Mouse (Mus musculus): ENCODE measurements at regions not wholly inside any gene's neighbourhood (a gene's known extent, or its start where the extent isn't known, plus 50 kb on each side); places are given as distances from the start of the nearest gene placed in this dataset.
"Not testable (repeated sequence)": the region's sequence is repeated elsewhere in the genome, so short reads cannot be mapped to it uniquely, and the experiment has no call there.

DNA sequence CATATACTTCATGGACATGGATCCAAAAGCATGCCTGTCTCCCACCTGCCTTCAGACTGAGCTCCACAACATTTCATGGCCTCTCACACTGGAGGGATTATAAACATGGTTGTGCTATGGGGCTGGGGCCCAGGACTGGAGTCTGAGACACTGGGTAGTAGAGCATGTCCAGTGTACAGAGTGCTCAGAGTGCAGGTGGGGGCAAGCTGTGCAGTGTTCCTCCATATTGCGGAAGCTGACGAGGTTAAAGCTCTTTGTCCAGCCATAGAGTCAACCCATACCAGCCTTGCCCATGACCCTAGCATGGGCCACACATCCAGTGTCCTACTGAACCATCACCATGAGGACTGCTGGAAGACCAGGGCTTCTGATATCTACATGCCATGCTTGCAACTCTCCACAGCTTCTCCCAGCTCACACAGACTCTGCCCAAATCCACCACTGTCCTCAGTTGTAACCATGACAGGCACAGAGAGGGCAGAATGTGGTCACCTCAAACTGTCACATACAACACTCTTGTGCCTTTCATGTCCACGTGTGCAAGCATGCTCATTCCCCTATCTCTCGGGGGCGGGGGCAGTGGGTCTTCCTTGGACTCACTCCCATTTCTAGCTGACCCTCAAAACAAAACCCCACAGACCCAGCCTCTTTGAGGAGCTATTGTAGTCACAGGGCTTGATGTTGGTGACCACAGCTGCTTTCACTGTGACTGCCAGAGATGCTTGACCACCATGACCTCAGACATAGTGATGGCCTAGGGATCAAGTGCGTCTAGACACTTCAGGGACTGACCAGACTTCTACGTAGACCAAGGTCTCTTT lies 55.9 kb downstream of the Tmem121 start:
- DNase-seq (ENCODE audit: low read depth): no peak

DNA sequence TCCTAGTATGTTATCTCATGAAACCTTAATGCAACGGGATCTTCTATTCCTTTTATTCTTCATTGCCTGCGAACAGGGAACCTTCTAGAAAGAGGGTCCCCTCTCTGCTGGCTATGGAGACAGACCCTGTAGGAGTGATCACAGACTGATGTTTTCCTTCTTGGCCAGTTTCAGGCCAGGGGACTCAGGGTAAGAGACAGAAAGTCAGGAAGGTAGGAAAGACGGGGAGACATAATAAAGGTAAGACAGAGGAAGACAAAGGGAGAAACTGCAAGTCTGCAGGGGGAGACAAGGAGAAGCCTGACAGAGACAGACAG lies 56.4 kb downstream of the Tmem121 start:
- DNase-seq (ENCODE audit: low read depth): no peak

GRCm38 (mm10) chr12:113244685-113245084 lies 59.0 kb downstream of the Tmem121 start:
- DNase-seq (ENCODE audit: low read depth): no peak

- DNase-seq (ENCODE audit: low read depth): not testable (repeated sequence)
These were observed 68.0 kb downstream of the Tmem121 start for GRCm38 (mm10) chr12:113253446-113254424.

- DNase-seq (ENCODE audit: low read depth): no peak
These were observed 69.6 kb downstream of the Tmem121 start for GRCm38 (mm10) chr12:113255331-113255730.

- no peak for DNase-seq (ENCODE audit: low read depth)
These were observed 70.9 kb downstream of the Tmem121 start for GRCm38 (mm10) chr12:113256628-113257027.

DNA sequence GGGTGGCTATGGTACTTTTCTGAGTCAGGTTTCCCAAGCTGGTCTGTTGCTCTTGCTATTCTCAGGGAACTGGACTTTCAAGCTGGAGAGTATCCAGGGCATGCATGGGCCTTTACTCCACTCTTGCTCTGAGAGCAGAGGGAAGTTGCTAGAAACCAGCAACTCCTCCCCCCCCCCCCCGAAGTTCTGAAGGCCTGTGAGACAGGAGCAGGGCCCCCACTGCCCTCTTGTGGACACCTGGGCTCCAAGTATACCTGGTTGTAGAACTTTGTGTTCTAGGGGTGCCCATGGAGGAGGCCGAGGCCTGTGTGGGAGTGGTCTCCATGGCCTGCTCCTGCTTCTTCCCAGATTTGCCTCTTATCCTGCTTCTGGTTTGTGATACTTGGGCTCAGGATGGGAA lies 71.5 kb downstream of the Tmem121 start:
- DNase-seq (ENCODE audit: low read depth): no peak

GRCm38 (mm10) chr12:113259476-113259875 lies 73.7 kb downstream of the Tmem121 start:
- DNase-seq (ENCODE audit: low read depth): no peak

DNA sequence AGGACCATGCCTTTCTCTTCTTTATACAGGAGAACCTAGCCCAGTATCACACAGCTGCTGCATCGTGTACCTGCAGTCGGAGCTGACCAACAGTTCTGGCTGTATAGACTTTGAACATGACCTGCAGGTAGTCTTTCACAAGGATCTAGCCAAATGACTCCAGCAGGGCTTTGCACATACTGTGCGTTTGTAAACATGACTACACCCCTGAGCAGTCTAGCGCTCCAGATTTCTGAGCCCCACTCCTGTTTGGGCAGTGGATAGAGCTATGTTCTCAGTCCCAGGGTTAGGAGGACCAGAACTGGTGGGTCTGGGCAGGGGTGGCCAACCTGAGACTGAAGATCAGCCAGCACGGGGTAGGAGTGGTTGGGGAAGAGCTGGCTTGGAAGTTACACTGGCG lies 74.6 kb downstream of the Tmem121 start:
- DNase-seq (ENCODE audit: low read depth): no peak

DNA sequence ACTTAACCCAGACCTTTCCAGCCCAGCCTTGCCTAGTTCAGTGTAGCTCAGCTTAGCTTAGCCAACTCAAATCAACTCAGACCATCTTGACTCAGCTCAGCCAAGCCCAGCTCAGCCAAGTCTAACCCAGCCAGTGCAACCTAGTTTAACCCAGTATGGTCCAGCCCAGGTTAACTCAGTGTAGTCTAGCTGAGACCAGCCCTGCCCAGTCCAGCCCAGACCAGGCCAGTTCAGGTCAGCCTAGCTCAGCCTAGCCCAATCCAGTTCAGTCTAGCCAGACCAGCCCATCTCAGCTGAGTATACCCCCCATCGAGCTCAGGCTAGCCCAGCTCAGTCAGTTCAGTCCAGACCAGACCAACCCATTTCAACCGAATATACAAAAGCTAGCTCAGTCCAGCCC lies 90.2 kb downstream of the Tmem121 start:
- DNase-seq (ENCODE audit: low read depth): no peak

DNA sequence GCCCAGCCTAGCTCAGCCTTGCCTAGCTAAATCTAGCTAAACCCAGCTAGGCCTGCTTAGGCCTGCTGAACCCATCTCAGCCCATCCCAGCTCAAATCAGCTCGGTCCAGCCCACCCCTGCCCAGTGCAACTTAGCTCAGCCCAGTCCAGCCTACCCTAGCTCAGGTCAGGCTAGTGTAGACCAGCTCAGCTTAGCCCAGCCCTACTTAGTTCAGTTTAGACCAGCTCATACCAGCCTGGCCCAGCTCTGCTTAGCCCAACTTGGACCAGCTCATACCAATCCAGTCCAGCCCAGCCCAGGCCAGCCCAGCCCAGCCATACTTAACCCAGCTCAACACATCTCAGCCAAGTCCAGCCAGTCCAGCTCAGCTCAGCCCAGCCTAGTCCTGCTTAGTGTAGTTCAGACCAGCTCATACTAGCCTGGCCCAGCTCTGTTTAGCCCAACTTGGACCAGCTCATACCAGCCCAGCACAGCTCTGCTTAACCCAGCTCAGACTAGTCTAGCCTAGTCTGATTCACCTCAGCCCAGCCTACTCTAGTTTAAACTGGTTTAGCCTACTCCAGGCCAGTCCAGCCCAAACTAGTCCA lies 90.7 kb downstream of the Tmem121 start:
- no peak for DNase-seq (ENCODE audit: low read depth)

- no peak for DNase-seq (ENCODE audit: low read depth)
These were observed 92.0 kb downstream of the Tmem121 start for GRCm38 (mm10) chr12:113277741-113278140.

- no peak for DNase-seq (ENCODE audit: low read depth)
These were observed 106.5 kb downstream of the Tmem121 start for GRCm38 (mm10) chr12:113292029-113292809.

- no peak for DNase-seq (ENCODE audit: low read depth)
These were observed 110.2 kb downstream of the Tmem121 start for GRCm38 (mm10) chr12:113295924-113296323.

GRCm38 (mm10) chr12:113305973-113306372 lies 120.2 kb downstream of the Tmem121 start:
- DNase-seq (ENCODE audit: low read depth): no peak

GRCm38 (mm10) chr12:113313319-113313718 lies 127.6 kb downstream of the Tmem121 start:
- DNase-seq (ENCODE audit: low read depth): no peak

- no peak for DNase-seq (ENCODE audit: low read depth)
These were observed 128.9 kb downstream of the Tmem121 start for GRCm38 (mm10) chr12:113314624-113315023.

DNA sequence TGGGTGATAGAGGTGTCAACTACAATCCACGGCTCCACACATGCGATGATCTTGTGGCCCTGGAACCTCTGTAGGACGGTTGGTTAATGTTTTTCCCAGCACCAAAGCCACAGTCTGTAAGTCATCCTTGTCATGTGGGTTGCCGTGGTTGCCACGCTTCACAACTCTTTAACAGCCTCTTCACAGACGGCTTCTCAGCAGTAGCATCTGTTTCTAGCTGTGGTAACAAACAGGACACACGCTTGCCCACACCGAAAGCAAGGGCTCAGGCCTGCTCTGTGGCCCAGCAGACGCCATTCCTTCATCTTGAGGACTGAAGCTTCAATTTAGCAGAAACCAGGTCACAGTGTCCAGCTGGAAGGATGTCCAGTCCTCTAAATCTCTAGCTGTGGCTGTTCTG lies 135.4 kb downstream of the Tmem121 start:
- no peak for DNase-seq (ENCODE audit: low read depth)

DNA sequence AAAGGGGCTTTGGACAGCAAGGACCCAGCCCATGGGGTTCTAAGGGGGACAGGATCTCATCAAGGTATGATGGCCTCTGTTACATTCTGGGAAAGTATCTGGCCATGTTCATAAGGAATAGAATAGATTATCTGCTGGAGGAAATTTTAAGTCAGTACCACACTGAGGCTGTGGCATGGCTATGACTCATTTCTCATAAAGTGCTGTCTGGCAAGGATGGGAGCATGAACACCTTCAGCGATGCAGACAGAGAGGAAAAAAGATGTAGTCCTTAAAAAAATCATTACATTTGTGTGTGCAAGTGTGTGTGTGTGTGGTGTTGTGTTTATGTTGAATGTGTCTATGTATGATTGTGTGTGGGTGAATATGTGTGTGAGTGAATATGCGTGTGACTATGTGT lies 136.4 kb downstream of the Tmem121 start:
- DNase-seq (ENCODE audit: low read depth): no peak

DNA sequence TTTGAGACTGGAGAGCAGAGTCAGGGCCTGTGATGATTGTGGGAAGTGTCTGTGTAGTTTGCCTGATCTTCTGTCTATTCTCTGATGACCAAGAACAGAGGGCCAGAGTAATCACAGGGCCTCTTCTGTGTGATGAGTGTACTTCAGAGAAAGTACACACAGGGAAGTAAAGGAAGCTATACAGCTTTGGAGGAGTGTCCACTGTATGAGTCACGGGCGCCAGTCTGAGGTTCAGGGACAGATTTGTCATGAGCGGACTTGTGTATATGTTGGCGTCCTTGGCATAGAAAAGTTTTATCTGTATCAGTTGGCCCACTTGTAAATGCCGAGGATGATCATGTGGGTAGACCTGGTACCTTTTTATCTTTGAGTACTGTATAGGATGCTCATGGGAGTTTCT lies 142.1 kb downstream of the Tmem121 start:
- DNase-seq (ENCODE audit: low read depth): no peak

DNA sequence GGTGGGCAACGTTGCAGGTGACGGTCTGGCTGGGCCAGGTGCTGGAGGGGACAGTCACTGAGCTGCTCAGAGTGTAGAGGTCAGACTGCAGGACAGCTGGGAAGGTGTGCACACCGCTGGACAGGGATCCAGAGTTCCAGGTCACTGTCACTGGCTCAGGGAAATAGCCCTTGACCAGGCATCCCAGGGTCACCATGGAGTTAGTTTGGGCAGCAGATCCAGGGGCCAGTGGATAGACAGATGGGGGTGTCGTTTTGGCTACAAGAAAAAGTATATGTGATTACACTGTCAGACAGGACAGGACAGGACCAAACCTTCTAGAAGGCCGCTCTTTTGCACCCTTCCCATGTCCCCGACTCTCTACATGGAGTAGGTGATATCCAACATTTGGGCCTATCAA lies 144.5 kb downstream of the Tmem121 start:
- no peak for DNase-seq (ENCODE audit: low read depth)

DNA sequence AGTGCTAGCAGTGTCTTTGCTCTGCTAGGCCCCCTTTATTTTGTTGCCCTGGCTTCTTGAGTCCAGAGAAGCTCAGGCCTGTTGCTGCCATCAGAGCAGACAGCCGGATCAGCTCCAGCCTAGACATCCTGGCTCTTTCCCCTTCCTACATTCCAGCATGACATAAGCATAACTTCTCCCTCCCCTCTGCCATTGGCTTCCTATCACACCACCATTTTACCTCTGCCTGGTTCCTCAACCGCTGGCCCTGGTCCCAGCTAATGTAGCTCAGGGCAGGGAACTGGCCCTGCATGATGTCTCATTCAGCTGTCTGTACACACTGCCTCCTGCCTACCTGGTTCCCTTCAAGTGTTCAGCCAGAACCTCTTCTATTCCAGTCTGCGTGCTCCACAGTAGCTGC lies 146.5 kb downstream of the Tmem121 start:
- no peak for DNase-seq (ENCODE audit: low read depth)
